Mouse (Mus musculus): Measurements from ENCODE around the gene Ctnnal1. TPM values are rescaled to one million over a fixed set of nuclear protein-coding genes. Genes with fewer than 3 reads are reported as not detected.

The Ctnnal1 gene
- polyA plus RNA-seq, 1 experiment from 2014 or later = 25.6 TPM

- no peak overlapping the region for H3K4me2 ChIP-seq (replicated peaks)
- no peak for ATAC-seq
- no peaks in the 10 kb centered on the region for H3K4me1 ChIP-seq (replicated peaks)
- no peaks in the 10 kb centered on the region for H3K9me3 ChIP-seq
- WGBS = 91% methylated on average over 7 of the region's 7 CpGs
- no peak overlapping the region for H3K4me3 ChIP-seq (replicated peaks)
- no peak overlapping the region for H3K27ac ChIP-seq
- H3K36me3 ChIP-seq = peaks cover 53% of the 10 kb centered on the region
- no peaks in the 10 kb centered on the region for H3K27me3 ChIP-seq (replicated peaks)
- no peak overlapping the region for H3K9ac ChIP-seq
These were observed 96.1 kb downstream of the Ctnnal1 start for GRCm38 (mm10) chr4:56768913-56769312.

GRCm38 (mm10) chr4:56767861-56768284 lies 97.1 kb downstream of the Ctnnal1 start:
- no peaks in the 10 kb centered on the region for H3K4me1 ChIP-seq (replicated peaks)
- ATAC-seq = no peak
- H3K9ac ChIP-seq = no peak overlapping the region
- 63% methylated on average over 5 of the region's 5 CpGs for WGBS
- no peaks in the 10 kb centered on the region for H3K27me3 ChIP-seq (replicated peaks)
- H3K27ac ChIP-seq = no peak overlapping the region
- peaks cover 44% of the 10 kb centered on the region for H3K36me3 ChIP-seq
- no peak overlapping the region for H3K4me2 ChIP-seq (replicated peaks)
- no peaks in the 10 kb centered on the region for H3K9me3 ChIP-seq
- no peak overlapping the region for H3K4me3 ChIP-seq (replicated peaks)

MicroRNA genes within 50 kb of the gene (microRNA counts, 519-probe panel; counts per million panel counts)
- microRNA mmu-miR-32 = 3,254 counts per million, percentile 82 among the panel's probes with 10 or more counts

Other genes with a start within 250 kb of the Ctnnal1 start
- gene Gm26657, start 125.1 kb downstream of the Ctnnal1 start, polyA plus RNA-seq (2015; fragmentation: Nextera tagmentation; extraction: Ambion mirVana) = not detected in 2 replicates
- not detected in 2 replicates for gene Actl7b, start 123.7 kb downstream of the Ctnnal1 start, polyA plus RNA-seq (2015; fragmentation: Nextera tagmentation; extraction: Ambion mirVana)
- not detected in 2 replicates for gene Actl7a, start 121.8 kb downstream of the Ctnnal1 start, polyA plus RNA-seq (2015; fragmentation: Nextera tagmentation; extraction: Ambion mirVana)
- gene Elp1, start 62.9 kb downstream of the Ctnnal1 start, polyA plus RNA-seq (2015; fragmentation: Nextera tagmentation; extraction: Ambion mirVana) = 35.4 and 36.0 TPM in 2 replicates
- 13.0 and 14.9 TPM in 2 replicates for gene Fam206a, start 62.8 kb downstream of the Ctnnal1 start, polyA plus RNA-seq (2015; fragmentation: Nextera tagmentation; extraction: Ambion mirVana)
- gene Tmem245, start 82.2 kb upstream of the Ctnnal1 start, polyA plus RNA-seq (2015; fragmentation: Nextera tagmentation; extraction: Ambion mirVana) = 9.9 and 11.0 TPM in 2 replicates
- 0.78 and 0.92 TPM in 2 replicates for gene Frrs1l, start 125.2 kb upstream of the Ctnnal1 start, polyA plus RNA-seq (2015; fragmentation: Nextera tagmentation; extraction: Ambion mirVana)

Data from intestine, embryonic 15.5 days (tissue).